Mouse (Mus musculus) bone marrow, adult 2 months (tissue): ENCODE data around the gene Mug1. TPM values are rescaled to one million over a fixed set of nuclear protein-coding genes. Genes with fewer than 3 reads are reported as not detected.
"Not testable (repeated sequence)": the region's sequence is repeated elsewhere in the genome, so short reads cannot be mapped to it uniquely, and the experiment has no call there.

Source experiments
- H3K27ac ChIP-seq: fragments of 200-500 bp; 2 replicates; pipeline ENCODE4 v1.5.1; 2012; ENCODE audit warnings: low read depth, mild to moderate bottlenecking, control low read depth, inconsistent platforms, low read length; ENCODE audit not compliant: control insufficient read depth, poor library complexity, insufficient read depth
- H3K4me1 ChIP-seq: fragments of 200-500 bp; 2 replicates; pipeline ENCODE4 v1.6.1; 2011; ENCODE audit warnings: low read length; ENCODE audit not compliant: control insufficient read depth, insufficient read depth
- H3K4me3 ChIP-seq: fragments of 200-500 bp; replicated peaks from 2 replicates; pipeline ENCODE3; 2011; ENCODE audit warnings: mild to moderate bottlenecking, low read depth, low read length, control low read depth; ENCODE audit not compliant: control insufficient read depth
- CTCF ChIP-seq: fragments of 200-500 bp; IDR thresholded peaks from 2 replicates; pipeline ENCODE4 v1.5.1; 2011; ENCODE audit warnings: low read length, control low read depth; ENCODE audit not compliant: control insufficient read depth, insufficient read depth
- POLR2A ChIP-seq: fragments of 200-500 bp; IDR thresholded peaks from 2 replicates; pipeline ENCODE4 v1.6.1; 2011; ENCODE audit warnings: low read depth, mild to moderate bottlenecking, control low read depth, low read length, borderline replicate concordance; ENCODE audit not compliant: control insufficient read depth
- WGBS: fragments of 180-500 bp; shearing (Covaris S2); methylation state at CpG from one replicate; pipeline ENCODE4 v1.1.7; 2018; 5-methylcytosine and 5-hydroxymethylcytosine counted together
- polyA plus RNA-seq: library from polyadenylated mRNA; stranded (reverse); fragments of >200 nt; gene quantifications from 2 replicates; pipeline ENCODE4 v1.2.4, GENCODE M21; 2011; ENCODE audit warnings: low replicate concordance; ENCODE audit not compliant: missing spikeins, insufficient read depth, insufficient read length

Gene Mug1
- 5.8 and 12.6 TPM in 2 replicates for polyA plus RNA-seq

DNA sequence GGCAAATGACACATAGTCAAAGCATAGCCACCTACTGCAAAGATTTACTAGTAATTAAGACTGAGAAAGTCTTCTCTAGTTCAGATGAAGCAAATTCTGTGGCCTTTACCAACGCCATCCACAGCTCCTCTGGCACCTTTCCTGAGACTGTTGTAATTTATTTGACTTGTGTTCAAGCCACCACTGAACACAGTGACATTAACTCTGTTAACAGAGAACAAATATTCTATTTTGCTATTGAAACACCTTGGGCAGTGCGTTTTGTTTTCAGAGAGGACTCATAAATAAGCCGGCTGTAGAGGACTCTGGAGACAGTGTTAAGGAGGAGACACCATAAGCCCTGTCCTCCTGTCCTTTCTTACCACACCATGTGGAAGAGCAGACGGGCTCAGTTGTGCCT, at the start of gene Mug1:
TSS of gene Mug1 (plus strand) at position 271 of the 400 bp plus-strand sequence.
- not testable (repeated sequence) for H3K4me3 ChIP-seq, H3K27ac ChIP-seq, H3K4me1 ChIP-seq
- 67% methylated on average over 4 of the region's 4 CpGs for WGBS

DNA sequence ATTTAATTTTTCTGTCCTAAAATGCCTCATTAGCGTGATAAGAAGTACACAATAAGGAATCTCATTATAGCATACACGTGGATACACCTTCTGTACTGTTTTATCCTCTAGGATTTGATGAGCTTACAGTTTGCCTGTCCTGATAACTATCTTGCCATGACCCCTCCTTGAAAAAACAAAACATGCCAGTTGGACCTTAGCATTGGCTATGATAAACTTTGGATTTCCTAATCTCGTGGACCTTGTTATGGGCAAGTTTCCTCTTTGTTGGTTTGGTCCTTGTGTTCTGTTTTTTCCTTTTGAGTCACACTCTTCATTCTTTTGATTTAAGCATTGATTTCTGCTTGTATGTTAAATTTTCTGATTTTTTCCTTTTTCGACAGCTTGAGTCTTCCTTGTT, 10.3 kb upstream of the Mug1 start:
- TF ChIP-seq POLR2A = no peak
- Histone ChIP-seq H3K4me1 (no peaks in the 10 kb centered on the region), H3K27ac (no peak overlapping the region), H3K4me3 (no peak overlapping the region)
- WGBS = 62% methylated on average over 4 of the region's 4 CpGs

DNA sequence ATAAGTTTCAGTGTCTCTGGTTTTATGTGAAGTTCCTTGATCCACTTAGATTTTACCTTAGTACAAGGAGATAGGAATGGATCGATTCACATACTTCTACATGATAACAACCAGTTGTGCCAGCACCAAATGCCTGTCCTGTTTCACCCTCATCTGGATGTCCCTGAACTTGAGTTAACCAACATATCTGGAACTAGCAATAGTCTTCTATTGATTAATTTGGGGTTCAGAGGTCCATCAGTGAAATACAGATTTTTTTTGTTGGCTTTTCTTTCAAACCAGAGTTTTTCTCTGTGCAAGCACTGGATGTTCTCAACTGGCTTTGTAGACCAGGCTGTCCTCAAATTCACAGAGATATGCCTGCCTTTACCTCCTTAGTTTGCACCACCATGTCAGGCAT, 2.0 kb upstream of the Mug1 start:
- Histone ChIP-seq H3K27ac (no peak overlapping the region), H3K4me3 (no peak overlapping the region), H3K4me1 (no peaks in the 10 kb centered on the region)
- 83% methylated on average over 1 of the region's 1 CpGs for WGBS
- TF ChIP-seq POLR2A (no peak), CTCF (no peak)

DNA sequence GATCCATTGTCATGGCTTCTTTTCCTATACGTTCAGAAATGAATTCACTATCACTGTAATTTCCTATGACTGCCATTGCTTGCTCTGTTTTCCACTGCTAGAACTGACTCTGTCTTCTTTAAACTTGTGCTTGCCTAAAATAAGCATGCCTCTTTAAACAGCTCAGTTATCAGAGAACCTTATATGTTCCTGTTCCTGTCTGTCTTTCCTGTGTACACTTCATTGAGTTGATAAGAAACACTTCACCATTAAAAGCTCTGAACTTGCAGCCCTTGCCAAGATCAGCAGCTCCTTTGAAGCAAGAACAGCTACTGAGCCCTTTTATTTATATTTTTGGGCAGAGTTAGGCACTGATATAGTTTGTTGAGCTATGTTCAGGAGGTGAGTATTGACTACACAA, 10.0 kb downstream of the Mug1 start:
- 18% methylated on average over 1 of the region's 1 CpGs for WGBS
- H3K4me1 ChIP-seq = no peaks in the 10 kb centered on the region
- no peak overlapping the region for H3K27ac ChIP-seq
- no peak for TF ChIP-seq CTCF
- TF ChIP-seq POLR2A = no peak
- H3K4me3 ChIP-seq = no peak overlapping the region

Other genes with a start within 250 kb of the Mug1 start
- 0.41 and 0.42 TPM in 2 replicates for gene A2m, start 203.2 kb upstream of the Mug1 start, polyA plus RNA-seq
- not detected in 2 replicates for gene Gm7298, start 105.6 kb upstream of the Mug1 start, polyA plus RNA-seq
- gene Mug2, start 168.2 kb downstream of the Mug1 start, polyA plus RNA-seq = 0.31 and 1.8 TPM in 2 replicates